Comparison of ENCODE assay signal across 8 mouse cellular contexts in the genomic region with DNA sequence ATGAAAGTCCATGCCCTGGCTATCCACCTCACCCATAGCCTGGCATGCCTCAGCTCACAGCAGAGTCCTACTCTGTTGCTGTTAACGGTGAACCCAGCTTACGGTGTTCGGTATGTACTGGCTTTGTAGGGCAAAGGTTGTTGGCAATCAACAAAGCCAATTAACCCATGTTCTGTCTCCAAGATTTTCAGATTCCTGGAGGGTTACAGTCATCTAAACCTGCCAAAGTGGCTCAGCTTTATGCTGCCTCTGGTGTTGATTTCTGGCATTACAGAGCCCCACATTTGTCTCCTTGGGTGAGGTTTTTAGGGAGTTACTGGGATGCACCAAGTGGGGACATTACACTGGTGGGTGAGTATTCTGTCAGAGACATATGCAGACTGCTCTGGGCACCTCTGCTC. TPM values are rescaled to one million over a fixed set of nuclear protein-coding genes. Genes with fewer than 3 reads are reported as not detected.
DNase-seq lines count a peak whose midpoint lies in the region; ATAC-seq and TF ChIP-seq lines count a peak whose summit lies in the region.
"Had no signal": no experiment of that assay in that cellular context is flagged by ENCODE, and none has a peak within 500 bp of the region (broad histone marks: within the 10 kb centered on the region; RNA-seq: fewer than 3 reads in every experiment).

No protein-coding gene starts in this region.

- H3K9me3 ChIP-seq in kidney, embryonic 14.5 days (ENCODE audit: control insufficient read depth, low read length) = no peaks in the 10 kb centered on the region
- no peaks in the 10 kb centered on the region for H3K9me3 ChIP-seq in E14TG2a.4 (ENCODE audit: low read length)
- H3K9me3 ChIP-seq in lung, postnatal 0 days (ENCODE audit: low read length) = no peaks in the 10 kb centered on the region
- H3K9me3 ChIP-seq in neural tube, embryonic 15.5 days (replicated peaks) = no peaks in the 10 kb centered on the region
- H3K9me3 ChIP-seq: embryonic facial prominence, embryonic 13.5 days had no signal

- no peaks in the 10 kb centered on the region for H3K27me3 ChIP-seq in kidney, embryonic 14.5 days (ENCODE audit: control insufficient read depth, insufficient read depth, low read length)
- H3K27me3 ChIP-seq in E14TG2a.4 (ENCODE audit: insufficient read depth, low read length) = no peaks in the 10 kb centered on the region
- no peaks in the 10 kb centered on the region for H3K27me3 ChIP-seq in lung, postnatal 0 days (replicated peaks; ENCODE audit: insufficient read depth, low read length)
- H3K27me3 ChIP-seq in neural tube, embryonic 15.5 days (replicated peaks) = no peaks in the 10 kb centered on the region
- H3K27me3 ChIP-seq: embryonic facial prominence, embryonic 13.5 days had no signal

- H3K27ac ChIP-seq in kidney, embryonic 14.5 days (ENCODE audit: low read depth, low read length) = no peak overlapping the region
- no peak overlapping the region for H3K27ac ChIP-seq in lung, postnatal 0 days (ENCODE audit: low read length)
- no peak overlapping the region for H3K27ac ChIP-seq in neural tube, embryonic 15.5 days (replicated peaks)
- H3K27ac ChIP-seq: embryonic facial prominence, embryonic 13.5 days had no signal

- H3K4me3 ChIP-seq in kidney, embryonic 14.5 days (ENCODE audit: low read length) = no peak overlapping the region
- no peak overlapping the region; the same call in 1 of the 2 replicates for H3K4me3 ChIP-seq in E14TG2a.4 (replicated peaks; ENCODE audit: low read length)
- no peak overlapping the region for H3K4me3 ChIP-seq in lung, postnatal 0 days (ENCODE audit: low read depth, low read length)
- no peak overlapping the region for H3K4me3 ChIP-seq in neural tube, embryonic 15.5 days (replicated peaks)
- H3K4me3 ChIP-seq: embryonic facial prominence, embryonic 13.5 days had no signal

- H3K36me3 ChIP-seq in kidney, embryonic 14.5 days (ENCODE audit: control insufficient read depth, insufficient read depth, low read length) = no peaks in the 10 kb centered on the region
- H3K36me3 ChIP-seq in E14TG2a.4 (ENCODE audit: insufficient read depth, low read length) = no peaks in the 10 kb centered on the region
- H3K36me3 ChIP-seq in lung, postnatal 0 days (ENCODE audit: insufficient read depth, low read length) = no peaks in the 10 kb centered on the region
- no peaks in the 10 kb centered on the region for H3K36me3 ChIP-seq in neural tube, embryonic 15.5 days
- H3K36me3 ChIP-seq: embryonic facial prominence, embryonic 13.5 days had no signal

- no peak overlapping the region for H3K4me2 ChIP-seq in kidney, embryonic 14.5 days (replicated peaks; ENCODE audit: low read depth, low read length)
- H3K4me2 ChIP-seq in lung, postnatal 0 days (replicated peaks; ENCODE audit: low read depth, low read length) = no peak overlapping the region
- H3K4me2 ChIP-seq in neural tube, embryonic 15.5 days = no peak overlapping the region

- no peaks in the 10 kb centered on the region for H3K4me1 ChIP-seq in kidney, embryonic 14.5 days (ENCODE audit: control insufficient read depth, insufficient read depth, low read length)
- H3K4me1 ChIP-seq in E14TG2a.4 (replicated peaks; ENCODE audit: low read depth, low read length) = peaks cover 25% of the 10 kb centered on the region
- peaks cover 4% of the 10 kb centered on the region; the same call in 1 of the 2 replicates for H3K4me1 ChIP-seq in lung, postnatal 0 days (ENCODE audit: insufficient read depth, low read depth, low read length)
- H3K4me1 ChIP-seq in neural tube, embryonic 15.5 days = no peaks in the 10 kb centered on the region

- no peak for ATAC-seq in kidney, embryonic 14.5 days (ENCODE audit: low FRiP score, low TSS enrichment)
- ATAC-seq in lung, postnatal 0 days = no peak
- ATAC-seq in neural tube, embryonic 15.5 days (ENCODE audit: low FRiP score) = no peak

- DNase-seq in kidney, adult 11 months = peak; percentile 74
- peak; percentile 16 for DNase-seq in adipocyte (ENCODE audit: low spot score)
- peak; percentile 52 to 73 for DNase-seq in heart, postnatal 10 days
- peak; percentile 25 for DNase-seq in lung, postnatal 0 days (ENCODE audit: low spot score)

- WGBS in kidney, embryonic 14.5 days = 80% methylated on average over 3 of the region's 3 CpGs
- 71% methylated on average over 3 of the region's 3 CpGs for WGBS in lung, postnatal 0 days
- WGBS in neural tube, embryonic 15.5 days = 85% methylated on average over 3 of the region's 3 CpGs

- peak; percentile 100 for TF ChIP-seq CTCF in E14TG2a.4 (conservative IDR thresholded peaks at IDR 0.05; ENCODE audit: low read length)
- TF ChIP-seq CTCF in lung, postnatal 0 days (IDR thresholded peaks at IDR 0.05) = peak; percentile 70

- no peak overlapping the region for H3K9ac ChIP-seq in kidney, embryonic 14.5 days (ENCODE audit: low read depth, low read length)
- H3K9ac ChIP-seq in lung, postnatal 0 days (replicated peaks; ENCODE audit: low read depth) = no peak overlapping the region
- H3K9ac ChIP-seq in neural tube, embryonic 15.5 days (replicated peaks) = no peak overlapping the region
- H3K9ac ChIP-seq: embryonic facial prominence, embryonic 13.5 days had no signal

- TF ChIP-seq EP300 in lung, postnatal 0 days (IDR thresholded peaks at IDR 0.05) = no peak

- intact Hi-C loops in heart, postnatal 10 days (cut with DNase I) = no loop called here

RNA-seq across cellular contexts. Expression of gene Cbfa2t3, which starts 1.7 kb away (rescaled TPM):
- 3.6 and 3.7 TPM in 2 replicates for polyA plus RNA-seq in kidney, embryonic 14.5 days (2014; fragmentation: Nextera tagmentation; extraction: Ambion mirVana)
- 10 to 100 TPM; 22.2 to 24.5 TPM for total RNA-seq in heart, postnatal 10 days (2021)
- polyA plus RNA-seq in lung, postnatal 0 days (2015; fragmentation: Nextera tagmentation; extraction: Ambion mirVana) = 15.0 and 17.0 TPM in 2 replicates
- 14.4 and 16.8 TPM in 2 replicates for polyA plus RNA-seq in neural tube, embryonic 15.5 days (2015; fragmentation: Nextera tagmentation; extraction: Ambion mirVana)

Comparison
In these comparisons a context has a peak if more than half of its experiments do, and no peak if none do; other contexts are left out.
1. DNase-seq: peak in every context shown above with its lines; median percentile 74 in kidney, adult 11 months; 62 in heart, postnatal 10 days; 25 in lung, postnatal 0 days; 16 in adipocyte.